Mouse (Mus musculus): ENCODE results near the gene Atp4b. TPM values are rescaled to one million over a fixed set of nuclear protein-coding genes. Genes with fewer than 3 reads are reported as not detected.

Gene Atp4b
- polyA plus RNA-seq (2014; fragmentation: Illumina TruSeq; extraction: RNeasy Lipid Tissue Mini Kit (QIAGEN cat#74804)), result not detected

DNA sequence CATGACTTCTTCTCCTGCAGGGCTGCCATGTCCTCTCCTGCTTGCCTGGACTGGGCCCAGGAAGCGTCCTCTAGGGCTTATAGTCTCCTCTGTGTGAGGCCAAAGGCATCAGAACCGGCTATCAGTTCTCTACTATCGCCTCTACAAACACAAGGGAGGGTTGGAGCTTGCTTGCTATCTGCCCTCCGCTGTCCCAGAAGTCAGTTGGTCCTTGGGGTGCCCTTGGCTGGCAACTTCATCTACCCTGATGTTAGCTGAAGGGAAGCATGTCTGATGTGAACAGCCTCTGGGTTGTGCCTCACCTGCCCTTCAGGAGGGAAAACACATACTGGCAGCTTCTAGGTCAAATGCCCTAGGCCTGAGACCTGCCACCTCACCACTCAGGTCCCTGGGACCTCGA, at the start of gene Atp4b:
TSS of gene Atp4b (minus strand) at position 101 of the 400 bp plus-strand sequence.

GRCm38 (mm10) chr8:13434889-13435288, 38.3 kb upstream of the Atp4b start, which contains the start of gene Tmem255b:
Gene Tmem255b (plus strand): TSS chr8:13435189.

GRCm38 (mm10) chr8:13404666-13405131, 8.1 kb upstream of the Atp4b start, which contains the start of gene Grk1:
Gene Grk1 (plus strand): TSS chr8:13405081.

GRCm38 (mm10) chr8:13338255-13338860, 58.3 kb downstream of the Atp4b start, which contains the start of gene Tfdp1:
Gene Tfdp1 (plus strand): TSS chr8:13338751.

Other genes starting within 250 kb of the Atp4b start
- 472 TPM for gene Lamp1, start 237.7 kb downstream of the Atp4b start, polyA plus RNA-seq (2014; fragmentation: Illumina TruSeq; extraction: RNeasy Lipid Tissue Mini Kit (QIAGEN cat#74804))
- gene Grtp1, start 196.2 kb downstream of the Atp4b start, polyA plus RNA-seq (2014; fragmentation: Illumina TruSeq; extraction: RNeasy Lipid Tissue Mini Kit (QIAGEN cat#74804)), result 9.5 TPM
- gene Adprhl1, start 142.7 kb downstream of the Atp4b start, polyA plus RNA-seq (2014; fragmentation: Illumina TruSeq; extraction: RNeasy Lipid Tissue Mini Kit (QIAGEN cat#74804)), result not detected
- gene Dcun1d2, start 108.7 kb downstream of the Atp4b start, polyA plus RNA-seq (2014; fragmentation: Illumina TruSeq; extraction: RNeasy Lipid Tissue Mini Kit (QIAGEN cat#74804)), result 17.7 TPM
- 22.2 TPM for gene Tmco3, start 108.6 kb downstream of the Atp4b start, polyA plus RNA-seq (2014; fragmentation: Illumina TruSeq; extraction: RNeasy Lipid Tissue Mini Kit (QIAGEN cat#74804))
- gene Tfdp1, start 58.1 kb downstream of the Atp4b start, polyA plus RNA-seq (2014; fragmentation: Illumina TruSeq; extraction: RNeasy Lipid Tissue Mini Kit (QIAGEN cat#74804)), result 46.7 TPM
- gene Grk1, start 8.3 kb upstream of the Atp4b start, polyA plus RNA-seq (2014; fragmentation: Illumina TruSeq; extraction: RNeasy Lipid Tissue Mini Kit (QIAGEN cat#74804)), result not detected
- gene Tmem255b, start 38.4 kb upstream of the Atp4b start, polyA plus RNA-seq (2014; fragmentation: Illumina TruSeq; extraction: RNeasy Lipid Tissue Mini Kit (QIAGEN cat#74804)), result not detected
- 49.6 TPM for gene Gas6, start 97.7 kb upstream of the Atp4b start, polyA plus RNA-seq (2014; fragmentation: Illumina TruSeq; extraction: RNeasy Lipid Tissue Mini Kit (QIAGEN cat#74804))
- not detected for gene 1700029H14Rik, start 165.6 kb upstream of the Atp4b start, polyA plus RNA-seq (2014; fragmentation: Illumina TruSeq; extraction: RNeasy Lipid Tissue Mini Kit (QIAGEN cat#74804))

Measured in ovary, adult 10 weeks (tissue).